Mouse (Mus musculus) large intestine, adult 2 months (tissue): Measurements from ENCODE around the gene Iffo2. TPM values are rescaled to one million over a fixed set of nuclear protein-coding genes. Genes with fewer than 3 reads are reported as not detected.
A peak's percentile ranks its signal among the peaks of the same experiment; 100 is the strongest.

Experiments
- DNase-seq: peaks from one replicate; pipeline ENCODE4 v3.0.0-alpha.2; 2012; ENCODE audit warnings: low read depth, low spot score
- WGBS: fragments of 180-500 bp; shearing (Covaris S2); methylation state at CpG from one replicate; pipeline ENCODE4 v1.1.7; 2018; 5-methylcytosine and 5-hydroxymethylcytosine counted together
- polyA plus RNA-seq: library from polyadenylated mRNA; depleted of rRNA; stranded (reverse); fragments of >200 nt; gene quantifications from 2 replicates; pipeline ENCODE4 v1.2.3, GENCODE M21; 2012

Iffo2 gene
- polyA plus RNA-seq, 1 experiment: 2.6 TPM

DNA sequence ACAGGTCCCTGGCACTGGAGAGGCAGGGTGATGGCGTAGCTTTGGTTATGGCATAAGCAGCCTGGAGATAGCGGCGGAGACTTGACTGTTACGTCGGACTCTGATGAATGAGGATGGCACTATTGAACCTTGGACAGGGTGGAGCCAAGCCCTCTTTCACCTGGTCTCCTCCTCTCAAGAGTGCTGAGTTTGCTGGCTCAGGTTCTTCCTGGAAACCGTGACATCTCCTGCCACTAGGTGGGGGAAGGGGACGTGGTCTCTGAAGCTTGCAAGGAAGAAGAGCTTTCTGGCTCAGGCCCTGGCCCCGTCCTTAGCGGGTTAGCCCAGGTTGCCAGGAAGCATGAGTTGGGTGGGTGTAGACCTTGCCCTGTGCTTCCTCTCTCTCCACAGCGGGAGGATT lies 99.8 kb downstream of the Iffo2 start:
- DNase-seq: peak; percentile 58
- WGBS: 35% methylated on average over 10 of the region's 10 CpGs

DNA sequence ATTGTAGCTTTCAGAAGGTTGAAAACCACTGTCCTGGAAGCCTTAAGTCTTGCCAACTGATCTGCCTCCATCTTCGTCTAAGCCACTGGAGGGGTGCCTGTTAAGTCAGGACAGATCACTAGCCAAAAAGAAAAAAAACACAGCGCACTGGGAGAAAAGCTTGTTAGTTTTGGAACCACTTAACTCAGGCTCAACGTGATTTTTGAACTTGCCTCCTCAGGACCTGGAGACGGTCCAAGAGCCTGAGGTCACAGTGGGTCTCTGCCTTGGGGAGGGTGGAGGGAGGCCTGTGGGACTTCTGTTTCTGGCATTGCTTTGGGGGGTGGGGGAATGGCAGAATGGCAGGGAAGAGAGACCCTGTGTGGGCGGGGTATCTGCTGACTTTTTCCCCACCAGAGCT lies 100.8 kb downstream of the Iffo2 start:
- DNase-seq: no peak
- 53% methylated on average over 5 of the region's 5 CpGs for WGBS

DNA sequence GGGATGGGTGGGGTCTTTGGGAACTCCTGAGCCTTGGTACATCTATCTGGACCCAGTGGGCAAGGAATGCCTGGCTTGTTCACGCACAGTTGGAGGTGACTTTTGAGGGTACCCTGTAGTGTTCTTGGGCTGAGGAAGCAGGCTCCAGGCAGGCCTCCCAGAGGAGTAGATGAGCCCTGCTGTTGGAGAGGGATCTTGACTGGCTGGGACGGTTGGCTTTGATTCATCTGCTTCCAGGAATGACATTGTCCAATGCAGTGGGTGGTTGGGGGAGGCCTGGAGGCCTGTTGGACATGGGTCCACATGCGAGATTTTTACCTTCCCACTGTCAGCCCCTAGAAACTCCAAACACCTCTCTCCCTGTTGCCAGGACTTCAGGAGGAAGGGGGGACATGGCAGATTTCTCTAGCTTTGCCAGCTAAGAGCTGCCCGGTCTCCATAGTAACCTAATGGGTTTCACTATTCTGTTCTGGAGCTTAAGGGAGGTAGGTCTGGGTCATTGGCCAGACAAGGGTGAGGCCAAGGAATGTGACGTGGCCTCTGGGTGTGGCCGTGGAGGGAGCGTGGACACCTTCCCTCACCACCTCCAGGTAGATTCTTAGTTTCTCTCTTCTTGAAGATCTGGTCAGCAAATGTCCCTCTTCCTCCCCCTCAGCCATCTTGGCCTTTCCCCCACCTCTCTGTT lies 101.4 kb downstream of the Iffo2 start:
- DNase-seq: no peak
- WGBS: 72% methylated on average over 7 of the region's 7 CpGs

DNA sequence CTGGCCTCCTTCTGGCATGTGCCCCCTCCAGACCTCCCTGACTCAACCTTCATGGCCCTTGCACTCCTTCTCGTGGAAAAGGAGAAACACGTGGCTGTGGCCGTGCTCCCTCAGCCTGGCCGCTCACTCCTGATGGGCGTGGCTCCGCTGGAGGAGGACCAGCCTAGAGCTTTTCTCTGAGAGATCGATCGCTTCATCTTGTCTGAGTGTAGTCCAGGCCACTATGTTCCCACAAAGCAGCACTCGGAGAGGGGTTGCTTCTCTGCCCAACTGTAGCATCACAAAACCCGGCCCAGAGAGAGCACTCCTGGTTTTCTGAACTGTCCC lies 101.9 kb downstream of the Iffo2 start:
- DNase-seq: no peak
- 70% methylated on average over 10 of the region's 10 CpGs for WGBS

DNA sequence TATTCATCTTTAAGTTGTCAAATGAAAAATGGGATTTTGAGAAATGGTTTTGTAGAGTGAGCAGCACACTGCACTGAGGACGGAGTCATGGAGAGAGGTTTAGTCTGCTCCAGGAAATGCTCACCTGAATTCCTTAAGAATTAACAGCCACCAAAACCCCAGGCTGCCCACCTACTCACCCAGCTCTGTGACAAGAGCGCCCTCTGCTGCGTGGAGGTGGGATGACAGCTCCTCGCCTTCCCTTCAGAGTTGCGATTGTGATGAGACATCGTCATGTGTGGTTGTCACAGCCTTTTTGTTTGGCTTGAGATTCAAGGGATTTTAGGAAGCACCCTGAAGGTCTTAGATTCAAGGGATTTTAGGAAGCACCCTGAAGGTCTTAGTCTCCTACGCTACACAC lies 106.0 kb downstream of the Iffo2 start:
- 33% methylated on average over 7 of the region's 7 CpGs for WGBS

DNA sequence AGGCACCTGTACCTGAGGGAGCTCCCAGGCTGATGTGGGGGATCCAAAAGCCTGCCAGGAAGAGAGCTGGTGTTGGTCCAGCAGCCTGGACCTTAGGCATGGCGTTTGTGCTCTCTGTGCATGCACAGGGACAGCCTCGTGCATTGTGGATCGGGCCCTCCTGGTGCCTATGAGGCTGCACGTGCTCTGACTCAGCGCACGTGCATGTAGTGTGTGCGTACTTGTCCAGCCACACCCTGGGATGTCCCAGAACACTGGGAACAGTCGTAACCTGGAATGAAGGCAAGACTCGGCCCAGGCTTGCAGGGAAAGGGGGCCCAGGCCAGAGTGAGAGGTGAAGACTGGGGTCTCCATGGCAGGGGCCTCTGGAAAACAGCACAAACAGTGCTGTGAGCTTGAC lies 107.5 kb downstream of the Iffo2 start:
- WGBS: 79% methylated on average over 9 of the region's 9 CpGs
- DNase-seq: no peak

More for the DNA sequence above, 106.0 kb downstream of the Iffo2 start:
- no peak for DNase-seq

DNA sequence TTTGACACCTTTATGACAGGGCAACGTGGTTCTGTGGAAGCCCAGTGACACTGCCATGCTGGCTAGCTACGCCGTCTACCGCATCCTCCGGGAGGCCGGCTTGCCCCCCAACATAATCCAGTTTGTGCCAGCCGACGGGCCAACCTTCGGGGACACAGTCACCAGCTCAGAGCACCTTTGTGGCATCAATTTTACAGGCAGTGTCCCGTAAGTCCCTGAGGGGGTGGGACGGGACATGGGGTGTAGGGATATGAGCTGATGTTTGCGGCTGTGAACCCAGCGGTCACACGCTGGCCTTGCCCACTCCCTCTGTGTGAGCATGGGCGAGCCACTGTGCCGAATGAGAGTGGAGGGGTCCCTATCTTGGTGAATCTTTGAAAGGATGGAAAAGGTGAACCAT lies 108.0 kb downstream of the Iffo2 start:
- 95% methylated on average over 16 of the region's 16 CpGs for WGBS
- DNase-seq: no peak

DNA sequence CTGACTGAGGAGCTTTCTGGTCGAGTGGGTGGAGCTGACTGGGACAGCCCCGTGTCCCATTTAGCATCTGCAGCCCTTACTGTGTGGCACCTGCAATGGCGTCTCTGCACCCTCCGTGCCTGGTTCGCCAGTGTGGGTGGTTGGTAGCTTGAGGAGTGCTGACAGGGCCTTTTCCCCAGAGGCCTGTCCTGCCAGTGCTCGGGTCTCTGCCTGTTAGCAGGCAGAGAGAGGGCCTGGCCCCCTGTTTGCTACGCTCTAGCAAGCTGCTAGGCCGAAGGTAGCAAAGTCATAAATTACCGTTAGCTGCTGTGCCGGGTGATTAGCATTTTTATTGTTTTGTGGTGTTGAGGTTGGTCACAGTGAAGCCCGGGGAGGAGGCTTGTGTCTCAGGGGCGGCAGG lies 109.5 kb downstream of the Iffo2 start:
- DNase-seq: no peak
- 47% methylated on average over 12 of the region's 12 CpGs for WGBS

DNA sequence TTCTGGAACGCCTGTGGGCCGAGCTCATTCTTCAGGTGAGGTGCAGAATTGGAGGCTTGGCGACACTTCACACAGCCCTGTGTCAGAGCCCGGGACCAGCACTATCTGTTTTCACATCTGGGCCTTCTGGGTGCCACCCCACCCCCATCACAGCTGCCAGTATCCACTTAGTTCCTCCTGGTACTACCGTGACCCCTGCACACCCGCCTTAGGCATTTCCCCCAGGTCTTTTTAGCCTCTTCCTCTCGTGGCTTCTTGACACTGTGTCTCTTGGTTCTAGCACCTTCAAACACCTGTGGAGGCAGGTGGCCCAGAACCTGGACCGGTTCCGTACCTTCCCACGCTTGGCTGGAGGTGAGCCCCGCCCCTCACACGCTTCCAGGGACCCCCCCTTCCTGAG lies 110.0 kb downstream of the Iffo2 start:
- DNase-seq: no peak
- 74% methylated on average over 12 of the region's 12 CpGs for WGBS

DNA sequence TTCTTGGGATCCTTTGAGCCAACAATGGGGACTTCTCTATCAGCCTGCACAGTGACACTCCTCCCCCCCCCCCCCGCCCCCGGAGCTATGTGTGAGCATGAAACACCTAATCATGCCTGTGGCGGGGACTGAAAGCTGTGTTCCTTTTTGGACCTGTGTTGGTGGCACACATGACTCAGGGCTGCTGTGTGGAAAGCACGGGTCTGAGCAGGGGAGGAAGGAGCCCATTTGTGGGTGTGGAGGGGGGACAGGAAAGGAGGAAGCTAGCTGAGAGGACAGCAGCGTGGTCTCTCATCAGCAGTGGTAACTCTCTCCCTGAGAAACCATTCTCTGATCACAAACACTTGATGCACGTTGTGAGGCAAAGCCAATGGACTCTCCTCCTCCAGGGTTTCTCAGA lies 110.4 kb downstream of the Iffo2 start:
- no peak for DNase-seq
- WGBS: 70% methylated on average over 6 of the region's 6 CpGs

DNA sequence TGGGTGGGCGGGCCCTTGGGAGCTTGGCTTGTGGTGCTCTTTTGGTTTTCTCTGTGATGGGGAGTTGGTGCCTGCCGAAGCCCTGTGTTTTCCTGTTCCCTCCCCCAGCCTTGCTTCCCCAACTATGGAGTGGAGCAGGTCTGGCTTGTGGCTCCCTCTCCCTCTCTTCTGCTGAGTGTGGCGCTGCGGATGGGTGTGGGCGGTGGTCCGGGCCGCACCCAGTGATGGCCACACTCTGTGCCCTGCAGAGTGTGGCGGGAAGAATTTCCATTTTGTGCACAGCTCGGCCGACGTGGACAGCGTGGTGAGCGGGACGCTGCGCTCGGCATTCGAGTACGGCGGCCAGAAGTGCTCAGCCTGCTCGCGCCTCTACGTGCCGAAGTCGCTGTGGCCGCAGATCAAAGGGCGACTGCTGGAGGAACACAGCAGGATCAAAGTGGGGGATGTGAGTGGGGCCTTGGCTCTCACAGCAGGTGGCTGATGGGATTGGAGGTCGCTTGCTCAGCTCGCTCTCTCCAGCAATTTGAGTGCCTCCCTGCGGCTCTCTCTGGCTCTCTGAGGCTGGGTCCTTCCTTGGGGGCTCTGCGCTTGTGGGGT lies 111.6 kb downstream of the Iffo2 start:
- no peak for DNase-seq
- 42% methylated on average over 30 of the region's 30 CpGs for WGBS

DNA sequence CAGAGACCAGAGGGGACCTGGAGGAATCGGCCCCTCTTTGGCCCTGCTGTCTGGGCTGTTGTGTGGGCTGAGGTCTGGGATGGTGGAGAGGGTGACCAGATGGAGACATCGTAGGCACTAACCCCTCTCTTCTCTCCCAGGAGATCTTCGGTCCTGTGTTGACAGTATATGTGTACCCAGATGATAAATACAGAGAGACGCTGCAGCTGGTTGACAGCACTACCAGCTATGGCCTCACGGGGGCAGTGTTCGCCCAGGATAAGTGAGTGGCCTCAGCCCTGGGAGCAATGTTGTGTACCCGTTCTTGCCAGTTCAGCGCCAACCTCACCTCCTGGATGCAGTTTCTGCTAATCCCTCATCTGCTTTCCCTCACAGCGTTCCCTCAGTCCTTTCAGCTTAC lies 113.6 kb downstream of the Iffo2 start:
- DNase-seq: peak; percentile 40
- WGBS: 19% methylated on average over 9 of the region's 9 CpGs

DNA sequence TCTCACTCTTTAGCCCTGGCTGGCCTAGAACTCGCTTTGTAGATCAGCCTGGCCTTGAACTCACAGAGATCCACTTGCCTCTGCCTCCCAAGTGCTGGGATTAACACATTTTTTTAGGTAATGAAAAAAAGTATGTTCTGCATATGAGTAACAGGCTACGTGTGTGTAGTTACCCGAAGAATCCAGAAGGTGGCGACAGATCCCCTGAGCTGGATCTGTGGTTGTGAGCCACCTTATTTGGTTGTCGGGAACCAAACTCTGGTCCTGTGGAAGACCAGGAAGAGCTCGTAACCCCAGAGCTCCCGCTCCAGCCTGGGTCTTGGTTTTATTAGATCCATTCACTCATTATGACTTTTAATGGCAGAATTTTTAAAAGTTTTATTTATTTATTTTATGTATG lies 116.6 kb downstream of the Iffo2 start:
- no peak for DNase-seq
- WGBS: 94% methylated on average over 7 of the region's 7 CpGs

DNA sequence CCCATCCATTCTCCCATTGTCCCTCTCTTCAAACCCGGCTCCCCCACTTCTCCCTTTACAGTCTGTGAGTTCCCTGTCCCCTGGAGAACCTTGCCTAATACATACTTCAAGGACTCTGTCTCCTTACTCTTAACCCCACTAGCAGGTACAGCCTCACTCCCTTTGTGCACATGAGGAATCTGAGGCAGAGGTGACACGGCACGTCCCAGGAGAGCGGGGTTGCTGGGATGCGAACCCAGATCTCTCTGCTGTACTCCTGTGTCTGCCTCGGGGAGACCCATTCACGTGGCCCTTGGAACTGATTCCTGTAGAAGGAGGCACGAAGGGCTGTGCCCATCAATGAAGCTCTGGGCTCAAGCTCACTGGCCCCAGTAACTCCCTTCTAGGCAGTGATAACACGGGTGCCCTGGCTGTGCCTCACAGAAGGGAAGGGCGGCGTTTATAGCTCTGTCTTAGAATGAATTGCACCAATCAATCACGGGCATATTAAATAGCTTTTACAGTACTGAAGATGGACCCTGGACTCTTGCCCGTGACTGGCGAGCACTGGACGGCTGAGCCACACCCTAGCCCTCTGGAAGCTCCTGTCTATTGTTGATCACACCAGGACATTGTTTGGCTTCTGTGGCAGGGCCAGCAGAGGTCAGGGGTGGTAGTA lies 119.9 kb downstream of the Iffo2 start:
- DNase-seq: peak; percentile 84
- 42% methylated on average over 15 of the region's 15 CpGs for WGBS

DNA sequence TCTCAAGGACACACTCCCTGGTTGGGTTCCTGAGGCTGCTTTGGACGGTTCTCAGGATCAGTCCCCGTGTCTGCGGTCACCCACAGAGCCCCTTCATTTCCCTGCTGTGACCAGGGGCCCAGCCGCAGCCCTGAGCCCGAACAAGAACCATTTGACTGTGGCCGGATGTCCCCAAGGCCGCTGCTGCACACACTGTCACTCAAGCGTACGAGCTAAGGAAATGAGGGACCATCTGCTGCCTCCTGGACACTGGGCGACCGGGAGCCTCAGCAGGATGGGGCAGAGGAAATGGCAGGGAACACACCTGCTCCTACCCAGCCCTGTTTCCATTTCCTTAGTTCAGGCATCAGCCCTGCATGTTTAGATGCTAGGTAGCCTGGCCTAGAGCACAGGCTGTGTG lies 120.6 kb downstream of the Iffo2 start:
- WGBS: 36% methylated on average over 11 of the region's 11 CpGs
- DNase-seq: no peak

DNA sequence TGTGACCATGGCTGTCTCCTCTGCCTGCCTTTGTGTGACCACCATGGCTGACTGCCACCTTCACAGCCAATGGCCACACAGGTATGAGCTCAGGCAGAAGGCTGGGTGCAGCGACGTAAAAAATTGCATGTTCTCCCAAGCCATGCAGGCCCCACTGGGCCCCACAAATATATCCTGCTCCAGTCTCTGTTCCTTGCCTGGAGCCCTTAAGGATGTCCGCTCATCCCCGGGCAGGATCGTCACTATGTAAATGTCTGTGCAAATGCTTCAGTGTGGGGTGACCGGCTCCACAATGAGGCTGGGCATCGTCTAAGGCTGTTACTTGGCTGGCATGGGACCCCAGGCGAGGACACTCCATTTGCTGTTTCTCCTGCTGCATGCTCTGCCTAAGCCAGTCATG lies 122.9 kb downstream of the Iffo2 start, which contains the start of gene Tas1r2:
Gene Tas1r2 (plus strand): TSS at position 301 of the 400 bp plus-strand sequence.
- DNase-seq: no peak
- 86% methylated on average over 8 of the region's 8 CpGs for WGBS

DNA sequence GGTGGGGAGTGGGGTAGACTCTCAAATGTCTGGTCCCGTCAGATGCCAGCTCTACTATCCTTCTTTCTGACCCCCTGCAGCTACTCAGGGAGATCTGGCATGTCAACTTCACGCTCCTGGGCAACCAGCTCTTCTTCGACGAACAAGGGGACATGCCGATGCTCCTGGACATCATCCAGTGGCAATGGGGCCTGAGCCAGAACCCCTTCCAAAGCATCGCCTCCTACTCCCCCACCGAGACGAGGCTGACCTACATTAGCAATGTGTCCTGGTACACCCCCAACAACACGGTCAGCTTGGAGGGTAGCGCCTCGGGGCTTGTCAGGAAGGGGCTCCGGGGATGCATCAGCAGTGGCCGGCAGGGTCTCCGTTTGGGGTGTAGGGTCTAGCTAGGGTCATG lies 131.5 kb downstream of the Iffo2 start:
- no peak for DNase-seq
- WGBS: 88% methylated on average over 14 of the region's 14 CpGs

DNA sequence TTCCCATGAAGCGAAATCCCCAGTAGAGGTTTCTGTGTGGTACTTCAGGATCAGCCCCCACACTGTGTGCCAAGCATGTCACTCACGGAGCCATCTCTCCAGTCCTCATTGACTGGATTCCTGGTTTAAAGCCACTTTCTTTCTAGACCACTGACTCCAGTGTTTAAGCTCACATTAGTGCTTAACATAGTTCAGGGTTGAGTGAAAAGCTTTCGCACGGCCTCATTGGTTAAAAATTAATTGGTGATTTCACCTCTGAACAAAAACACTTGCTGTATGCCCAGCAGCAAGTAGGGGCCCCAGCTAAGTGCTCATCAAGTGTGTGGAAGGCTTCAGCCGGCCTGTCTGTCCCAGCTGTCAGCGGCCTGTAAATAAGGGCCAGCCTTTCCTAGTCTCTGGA lies 137.3 kb downstream of the Iffo2 start:
- no peak for DNase-seq
- 53% methylated on average over 6 of the region's 6 CpGs for WGBS

DNA sequence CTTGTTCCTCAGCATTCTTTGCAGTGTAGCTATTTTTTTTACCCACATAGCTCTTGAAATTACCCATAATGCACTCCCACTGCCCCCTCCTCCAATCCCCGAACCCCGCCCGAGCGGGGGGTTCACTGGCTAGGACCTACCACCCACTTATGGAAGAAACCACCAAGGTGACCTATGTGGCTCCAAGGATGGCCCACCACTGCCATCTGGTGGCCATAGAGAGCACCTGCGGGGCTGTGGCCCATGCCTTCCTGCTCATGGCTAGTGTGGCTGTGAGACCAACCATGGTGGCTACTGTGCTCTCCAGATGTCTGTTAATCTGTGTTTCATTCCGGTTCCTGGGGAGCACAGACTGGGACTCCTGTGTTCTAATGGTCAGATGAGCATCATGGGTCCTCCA lies 139.5 kb downstream of the Iffo2 start:
- 6% methylated on average over 6 of the region's 6 CpGs for WGBS
- peak; percentile 36 for DNase-seq
